Mouse (Mus musculus) spleen, adult 2 months (tissue): Measurements from ENCODE around the gene Trmt1. TPM values are rescaled to one million over a fixed set of nuclear protein-coding genes. Genes with fewer than 3 reads are reported as not detected.
A peak's percentile ranks its signal among the peaks of the same experiment; 100 is the strongest.

Experiments
- DNase-seq, 2 experiments: peaks; one replicate each; pipeline versions ENCODE4 v3.0.0 to v3.0.0-alpha.2; 2012 to 2021; ENCODE audit warnings: low spot score in 2 of 2, low read depth in 1 of 2
- H3K27ac ChIP-seq: fragments of 200-500 bp; 2 replicates; pipeline ENCODE4 v1.5.1; 2012; ENCODE audit warnings: low read length, inconsistent platforms; ENCODE audit not compliant: insufficient read depth
- H3K27me3 ChIP-seq: fragments of 200-500 bp; 2 replicates; pipeline ENCODE4 v1.6.1; 2012; ENCODE audit warnings: mild to moderate bottlenecking, moderate library complexity, low read length, inconsistent platforms; ENCODE audit not compliant: control insufficient read depth, insufficient read depth
- H3K36me3 ChIP-seq: fragments of 200-500 bp; 2 replicates; pipeline ENCODE4 v1.6.1; 2012; ENCODE audit warnings: mild to moderate bottlenecking, low read length, inconsistent platforms; ENCODE audit not compliant: control insufficient read depth, insufficient read depth
- H3K4me1 ChIP-seq: fragments of 200-500 bp; 2 replicates; pipeline ENCODE4 v1.6.1; 2011; ENCODE audit warnings: inconsistent platforms; ENCODE audit not compliant: control insufficient read depth, insufficient read depth, insufficient read length
- H3K4me3 ChIP-seq: fragments of 200-500 bp; 2 replicates; pipeline ENCODE4 v1.5.1; 2011; ENCODE audit warnings: mild to moderate bottlenecking, inconsistent platforms; ENCODE audit not compliant: insufficient read depth, insufficient read length; ENCODE audit errors: extremely low read depth
- CTCF ChIP-seq: fragments of 200-500 bp; IDR thresholded peaks from 2 replicates; pipeline ENCODE4 v1.5.1; 2011; ENCODE audit warnings: mild to moderate bottlenecking, inconsistent platforms; ENCODE audit not compliant: insufficient read depth, insufficient read length, insufficient replicate concordance; ENCODE audit errors: extremely low read depth
- POLR2A ChIP-seq: fragments of 200-500 bp; IDR thresholded peaks from 2 replicates; pipeline ENCODE4 v1.6.1; 2011; ENCODE audit warnings: low read depth, low read length, inconsistent platforms
- WGBS: fragments of 180-500 bp; shearing (Covaris S2); methylation state at CpG from one replicate; pipeline ENCODE4 v1.1.7; 2018; 5-methylcytosine and 5-hydroxymethylcytosine counted together
- polyA plus RNA-seq: library from polyadenylated mRNA; depleted of rRNA; stranded (reverse); fragments of >200 nt; gene quantifications from 2 replicates; pipeline ENCODE4 v1.2.3, GENCODE M21; 2012

The Trmt1 gene
- polyA plus RNA-seq, 1 experiment, result 98.1 TPM

DNA sequence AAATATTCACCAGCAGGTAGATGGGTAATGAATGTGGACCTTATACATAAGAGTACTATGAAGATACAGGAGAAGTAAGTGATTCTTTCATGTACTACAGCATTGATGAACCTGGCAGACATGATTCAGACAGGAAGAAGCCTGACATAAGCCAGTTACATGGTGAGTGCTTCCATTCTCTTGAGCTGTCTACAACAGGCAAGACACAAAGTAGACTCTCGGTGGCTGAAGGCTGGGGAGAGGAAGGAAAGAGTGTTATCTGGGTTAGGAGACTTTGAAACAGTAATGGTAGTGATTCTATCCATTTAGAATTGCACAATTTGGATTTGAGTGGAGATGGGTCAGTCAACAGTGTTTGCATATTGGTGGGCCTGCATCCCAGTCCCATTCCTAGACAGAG lies 27.2 kb upstream of the Trmt1 start:
- H3K36me3 ChIP-seq, result no peaks in the 10 kb centered on the region
- no peak overlapping the region for H3K27ac ChIP-seq
- H3K4me1 ChIP-seq, result peaks cover 17% of the 10 kb centered on the region; the same call in 1 of the 2 replicates
- 41% methylated on average over 1 of the region's 1 CpGs for WGBS
- no peak overlapping the region for H3K4me3 ChIP-seq
- H3K27me3 ChIP-seq, result no peaks in the 10 kb centered on the region
- no peak for DNase-seq
- no peak for TF ChIP-seq CTCF
- TF ChIP-seq POLR2A, result no peak

DNA sequence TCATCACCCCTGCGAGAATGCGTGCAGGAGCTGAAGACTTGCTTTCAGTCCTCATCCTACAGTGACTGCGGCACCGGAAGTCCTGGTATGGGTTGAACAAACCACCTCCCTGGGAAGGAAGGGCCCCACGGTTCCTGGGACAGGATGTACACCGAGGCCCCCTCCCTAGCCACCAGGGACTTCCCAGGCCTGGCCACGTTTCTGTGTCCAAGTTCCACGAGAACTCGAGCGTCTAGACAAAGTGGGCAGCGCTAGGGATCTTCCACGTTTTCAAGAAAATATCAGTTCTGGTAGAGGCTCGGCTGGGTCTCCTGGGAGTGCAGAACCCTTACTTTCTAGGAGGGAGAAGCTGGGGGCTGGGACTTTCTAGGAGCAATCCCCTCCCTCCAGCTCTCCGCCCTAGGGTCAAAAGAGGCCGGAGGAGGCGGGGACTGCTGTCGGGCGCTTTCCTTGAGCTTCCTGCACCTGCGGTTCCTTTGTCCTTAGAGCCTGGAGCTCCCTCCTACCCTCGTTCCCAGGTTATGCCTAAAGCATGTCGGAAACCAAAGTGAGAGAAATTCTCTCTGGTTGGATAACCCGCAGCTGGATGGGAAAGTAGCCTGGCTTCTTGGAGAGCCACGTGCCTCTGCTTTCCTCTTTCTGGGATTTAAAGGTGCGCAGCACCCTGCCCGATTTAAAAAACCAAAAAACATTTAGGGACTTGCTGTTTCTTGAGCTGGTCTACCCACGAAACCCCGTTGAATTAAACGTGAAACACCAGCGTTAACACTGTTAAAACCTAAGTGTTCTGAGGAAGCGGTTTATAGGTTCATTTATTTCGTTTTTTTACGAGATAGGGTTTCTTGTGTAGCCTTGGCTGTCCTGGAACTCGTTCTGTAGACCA lies 25.9 kb upstream of the Trmt1 start:
- peak in 1 of 2 experiments; percentile 69 for DNase-seq
- H3K4me1 ChIP-seq, result peaks cover 17% of the 10 kb centered on the region; the same call in 1 of the 2 replicates
- H3K36me3 ChIP-seq, result no peaks in the 10 kb centered on the region
- peak overlapping the region; percentile 88 for H3K4me3 ChIP-seq
- H3K27me3 ChIP-seq, result no peaks in the 10 kb centered on the region
- peak overlapping the region; percentile 98 for H3K27ac ChIP-seq
- TF ChIP-seq POLR2A, result peak; percentile 40
- TF ChIP-seq CTCF, result no peak
- 2% methylated on average over 33 of the region's 33 CpGs for WGBS

DNA sequence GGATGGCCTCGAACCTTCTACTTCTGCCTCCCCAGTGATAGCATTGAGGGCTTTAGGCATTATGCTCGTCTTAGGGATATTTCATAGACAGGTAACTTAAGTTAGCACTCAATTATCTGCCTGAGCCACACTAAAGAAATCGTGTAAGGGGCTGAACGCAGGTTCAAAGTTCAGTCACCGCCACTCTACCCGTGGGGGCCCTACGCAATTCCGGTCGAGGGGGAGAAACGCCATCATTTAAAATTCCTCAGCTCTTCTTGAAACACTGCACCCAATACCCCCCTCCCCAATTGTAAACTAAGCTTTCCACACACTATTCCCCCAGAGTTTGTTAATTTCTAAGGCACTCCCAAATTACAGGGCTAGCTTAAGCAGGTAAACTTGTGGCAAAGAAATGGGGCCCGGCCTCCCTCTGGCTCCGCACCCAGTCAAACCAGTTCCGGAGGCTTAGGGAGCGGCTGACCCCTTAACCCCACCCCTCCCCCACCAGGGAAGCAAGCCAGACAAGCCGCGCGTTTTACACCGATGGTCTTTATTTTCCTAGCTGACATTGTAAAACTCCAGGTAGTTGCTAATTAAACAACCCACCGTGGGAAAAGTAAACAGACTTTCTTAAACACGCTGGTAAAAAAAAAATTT lies 25.2 kb upstream of the Trmt1 start:
- Histone ChIP-seq H3K4me3 (peak overlapping the region; percentile 88), H3K27ac (peak overlapping the region; percentile 98), H3K27me3 (no peaks in the 10 kb centered on the region), H3K36me3 (no peaks in the 10 kb centered on the region), H3K4me1 (peaks cover 16% of the 10 kb centered on the region; the same call in 1 of the 2 replicates)
- TF ChIP-seq POLR2A (no peak; the same call in 1 of the 2 replicates), CTCF (no peak)
- DNase-seq, result peak in 1 of 2 experiments; percentile 27
- WGBS, result 2% methylated on average over 20 of the region's 20 CpGs

DNA sequence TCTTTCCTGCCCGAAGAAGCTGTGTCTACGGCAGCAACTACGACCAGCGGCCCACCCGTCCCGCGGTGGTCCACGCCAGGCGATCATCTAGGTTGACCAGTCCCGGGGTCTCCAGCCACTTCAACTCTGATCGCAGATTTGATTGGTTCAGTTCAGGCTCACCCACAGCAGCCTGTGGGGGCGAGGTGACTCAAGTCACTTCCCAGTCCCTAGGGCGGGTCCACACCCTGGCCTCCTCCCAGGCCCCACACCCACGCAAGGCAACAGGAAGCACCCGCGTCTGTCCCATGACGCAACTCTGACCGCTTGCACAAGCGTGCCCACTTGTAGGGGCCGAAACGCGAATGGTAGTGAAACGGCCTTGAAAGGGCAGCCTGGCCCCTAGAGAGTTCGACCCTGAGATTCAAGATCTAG lies 24.6 kb upstream of the Trmt1 start:
- peak; percentile 59 for TF ChIP-seq POLR2A
- TF ChIP-seq CTCF, result no peak
- Histone ChIP-seq H3K27me3 (no peaks in the 10 kb centered on the region), H3K4me1 (peaks cover 10% of the 10 kb centered on the region; the same call in 1 of the 2 replicates), H3K36me3 (no peaks in the 10 kb centered on the region), H3K4me3 (peak overlapping the region; percentile 88), H3K27ac (peak overlapping the region; percentile 98)
- DNase-seq, result peak; percentile 78 to 91
- under 1% methylated on average over 24 of the region's 24 CpGs for WGBS

DNA sequence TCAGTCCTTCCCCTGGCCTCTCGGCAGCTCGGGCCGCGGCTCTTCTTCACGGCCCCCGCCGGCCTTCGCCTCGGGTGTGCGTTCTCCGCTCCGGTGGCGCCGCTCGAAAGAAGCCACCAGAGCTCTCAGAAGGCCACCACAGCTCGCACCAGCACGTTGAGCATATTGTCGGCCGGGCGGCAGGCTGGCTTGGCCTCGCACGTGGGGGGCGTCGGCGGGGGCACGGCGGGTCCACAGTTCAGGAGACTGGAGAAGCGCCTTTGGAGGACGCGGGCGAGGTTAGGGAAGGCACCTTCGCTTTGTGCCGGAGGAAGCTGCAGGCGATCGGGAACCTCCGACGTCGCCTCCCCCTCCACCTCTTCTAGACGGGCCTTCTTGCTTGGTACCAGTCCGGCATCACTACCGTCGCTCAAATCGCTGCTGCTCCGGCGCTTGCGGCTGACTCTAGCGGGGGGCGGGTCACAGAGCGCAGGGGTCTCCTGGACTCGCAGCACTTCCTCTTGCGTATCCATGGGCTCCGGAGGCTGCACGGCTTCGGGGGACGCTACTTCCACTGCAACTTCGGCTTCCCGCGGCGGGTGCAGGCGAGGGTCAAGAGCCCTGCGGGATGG lies 24.0 kb upstream of the Trmt1 start:
- no peak for TF ChIP-seq CTCF
- no peak; the same call in 1 of the 2 replicates for TF ChIP-seq POLR2A
- DNase-seq, result peak in 1 of 2 experiments; percentile 47
- Histone ChIP-seq H3K27me3 (no peaks in the 10 kb centered on the region), H3K27ac (peak overlapping the region; percentile 98), H3K4me3 (peak overlapping the region; percentile 88), H3K4me1 (peaks cover 8% of the 10 kb centered on the region; the same call in 1 of the 2 replicates), H3K36me3 (no peaks in the 10 kb centered on the region)
- WGBS, result under 1% methylated on average over 61 of the region's 61 CpGs

DNA sequence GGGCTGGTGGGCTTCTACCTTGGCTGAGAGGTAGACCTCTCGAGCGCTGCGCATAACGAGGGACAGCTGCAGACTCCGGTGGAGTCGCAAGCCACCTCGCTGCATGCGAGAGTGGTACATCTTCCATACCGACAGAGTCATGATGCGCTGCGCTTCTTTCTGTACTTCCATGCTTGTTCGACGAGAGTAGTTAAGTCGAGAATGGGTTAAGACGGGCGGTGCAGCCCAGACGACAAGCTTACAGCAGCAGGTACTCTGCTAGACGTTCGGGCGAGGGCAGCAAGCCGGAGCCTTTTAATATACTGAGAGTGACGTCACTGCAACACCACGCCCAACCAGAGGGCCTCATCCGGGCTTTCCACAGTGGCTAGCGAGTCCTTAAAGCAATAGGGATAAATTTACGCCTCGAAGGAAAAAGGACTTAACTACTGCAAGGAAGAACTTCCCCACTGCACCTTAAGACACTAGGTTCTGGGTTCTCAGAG lies 23.5 kb upstream of the Trmt1 start, which contains the start of gene Ier2:
Gene Ier2 (minus strand): TSS at position 272 of the 485 bp plus-strand sequence.
- DNase-seq, result peak; percentile 87 to 91
- WGBS, result under 1% methylated on average over 27 of the region's 27 CpGs
- no peaks in the 10 kb centered on the region for H3K27me3 ChIP-seq
- TF ChIP-seq POLR2A, result peak; percentile 100
- TF ChIP-seq CTCF, result no peak
- peaks cover 6% of the 10 kb centered on the region; the same call in 1 of the 2 replicates for H3K4me1 ChIP-seq
- H3K27ac ChIP-seq, result peak within 1 kb of the TSS; percentile 98
- H3K4me3 ChIP-seq, result peak within 1 kb of the TSS; percentile 88
- no peaks in the 10 kb centered on the region for H3K36me3 ChIP-seq
